Mouse (Mus musculus): ENCODE data around the gene Usp37.
A peak's percentile ranks its signal among the peaks of the same experiment; 100 is the strongest.

Usp37 gene

DNA sequence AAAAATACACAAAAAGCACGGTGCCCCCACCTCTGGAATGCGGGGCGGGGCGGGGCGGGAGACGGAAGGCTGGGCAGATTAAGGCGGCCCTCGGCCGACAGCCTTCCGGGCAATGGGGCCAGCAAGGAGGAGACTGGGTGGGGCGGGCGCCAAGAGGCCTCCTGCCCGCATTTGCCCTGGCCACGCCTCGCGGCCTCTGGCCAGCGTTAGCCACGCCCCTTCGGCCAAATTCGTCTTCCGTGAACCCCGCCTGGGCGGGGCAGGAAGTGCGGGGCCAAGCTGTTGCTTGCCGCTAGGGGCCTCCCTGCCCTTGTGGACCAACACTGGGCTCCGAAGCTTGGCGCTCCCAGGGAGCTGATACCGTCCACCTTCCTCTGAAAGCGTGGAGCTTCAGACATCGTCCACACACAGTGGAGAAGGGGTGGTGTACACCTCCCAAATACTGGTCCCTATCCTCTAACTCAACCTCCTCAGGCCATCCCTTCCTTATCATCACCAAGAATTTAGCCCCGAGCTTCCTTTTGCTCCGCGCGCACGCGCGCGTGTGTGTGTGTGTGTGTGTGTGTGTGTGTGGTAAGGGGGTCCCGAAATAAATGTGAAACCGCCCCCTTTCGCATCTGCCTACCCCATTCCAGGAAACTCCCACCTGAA is 146.7 kb downstream of the Usp37 start:
- DNase-seq, result peak; percentile 99 to 100

DNA sequence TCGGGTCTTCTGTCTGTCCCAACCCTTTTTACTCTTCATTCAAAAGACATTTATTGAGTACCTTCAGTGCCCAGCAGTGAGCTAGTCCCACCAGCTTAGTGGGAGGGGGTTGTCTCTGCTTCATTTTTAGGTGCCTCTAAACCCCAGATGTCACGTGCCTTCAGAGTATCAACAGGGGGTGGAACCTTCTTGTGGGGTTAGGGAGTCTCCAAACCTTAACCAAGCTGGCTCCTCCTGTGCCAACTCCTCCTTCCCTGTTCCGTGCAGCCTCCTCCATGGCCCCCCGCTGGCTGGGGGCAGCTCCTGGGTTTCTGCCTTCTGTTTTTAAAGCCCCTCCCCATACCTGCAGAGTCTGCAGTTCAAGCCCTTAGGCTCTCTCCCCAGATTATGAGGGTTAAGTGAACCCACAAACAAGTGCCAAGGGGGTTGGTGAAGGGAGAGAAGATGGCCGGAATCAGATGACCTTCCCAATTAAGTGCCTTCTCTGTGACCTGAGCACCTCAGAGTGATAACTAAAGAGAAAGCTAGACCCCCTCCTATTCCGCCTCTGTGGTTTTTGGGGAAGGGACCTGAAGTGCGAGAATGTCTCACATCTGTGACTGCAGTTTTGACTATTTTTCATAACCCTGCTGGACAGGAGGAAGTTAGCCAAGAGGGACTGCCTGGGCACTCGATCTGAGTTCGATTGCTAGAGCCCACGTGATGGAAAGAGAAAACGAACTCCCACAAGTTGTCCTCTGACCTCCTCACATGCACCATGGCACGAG is 147.4 kb downstream of the Usp37 start:
- DNase-seq, result peak; percentile 35 to 41

DNA sequence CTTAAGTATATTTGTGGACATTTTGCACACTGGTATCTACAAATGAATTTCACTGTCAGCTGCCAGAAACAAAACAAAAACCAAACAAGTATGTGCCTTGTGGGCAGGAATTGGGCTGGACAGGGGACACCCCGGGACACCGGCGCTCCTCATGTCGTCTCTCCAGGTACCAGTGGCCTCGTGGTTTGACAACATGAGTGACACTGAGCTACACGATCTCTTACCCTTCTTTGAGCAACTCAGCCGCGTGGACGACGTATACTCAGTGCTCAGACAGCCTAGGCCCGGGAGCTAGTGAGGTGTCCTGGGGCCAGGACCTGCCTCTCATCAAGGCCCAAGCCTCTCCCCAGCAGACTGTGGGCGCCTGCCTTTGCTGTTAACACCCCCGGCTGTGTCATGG is 148.8 kb downstream of the Usp37 start:
- DNase-seq, result no peak

DNA sequence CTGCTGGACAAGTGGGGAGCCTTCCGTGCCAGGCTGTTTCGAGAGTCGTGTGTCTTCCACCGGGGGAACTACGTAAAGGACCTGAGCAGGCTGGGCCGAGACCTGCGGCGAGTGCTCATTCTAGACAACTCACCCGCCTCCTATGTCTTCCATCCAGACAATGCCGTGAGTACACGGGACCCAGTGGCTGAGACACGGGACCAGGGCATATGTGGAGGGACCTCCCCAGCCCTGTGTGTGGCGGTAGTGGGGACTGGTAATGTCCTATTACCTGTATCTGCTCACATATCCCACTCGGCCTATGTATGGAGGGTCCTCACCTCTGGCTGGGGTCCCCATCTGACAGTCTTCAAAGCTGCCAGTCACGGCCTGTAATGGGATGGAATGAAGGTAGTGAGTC is 149.2 kb downstream of the Usp37 start:
- DNase-seq, result no peak

DNA sequence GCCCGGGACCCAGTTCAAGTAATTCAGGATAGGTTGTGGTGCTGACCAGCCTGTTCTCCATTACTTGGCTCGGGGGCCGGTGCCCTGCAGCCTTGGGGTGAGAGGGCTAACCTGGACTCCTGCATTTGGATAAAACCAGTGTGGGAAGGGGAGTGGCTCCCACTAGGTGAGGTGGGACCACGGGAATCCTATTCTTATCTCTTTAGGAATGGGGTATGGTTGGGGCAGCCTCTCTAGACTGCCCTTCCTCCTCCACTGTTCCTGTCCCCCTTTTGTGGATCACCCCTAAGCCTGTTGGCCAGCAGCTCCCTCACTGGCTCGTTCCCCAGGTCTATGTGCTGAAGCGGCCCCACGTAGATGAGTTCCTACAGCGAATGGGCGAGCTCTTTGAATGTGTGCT is 149.8 kb downstream of the Usp37 start:
- DNase-seq, result no peak

DNA sequence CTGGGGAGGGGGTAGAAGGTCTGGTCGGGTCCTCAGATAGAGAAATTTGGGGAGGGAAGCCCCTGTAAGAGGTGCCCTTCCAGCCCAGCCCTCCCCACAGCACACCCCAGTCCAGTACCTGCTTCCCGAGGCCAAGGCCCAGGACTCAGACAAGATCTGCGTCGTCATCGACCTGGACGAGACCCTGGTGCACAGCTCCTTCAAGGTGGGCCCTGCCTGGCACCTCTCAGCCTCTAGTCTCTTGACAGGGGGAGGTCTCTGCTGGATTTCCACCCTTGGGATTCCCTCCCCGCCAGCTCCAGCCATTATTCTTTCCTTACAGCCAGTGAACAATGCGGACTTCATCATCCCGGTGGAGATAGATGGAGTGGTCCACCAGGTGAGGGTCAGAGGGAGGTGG is 150.4 kb downstream of the Usp37 start:
- no peak for DNase-seq

DNA sequence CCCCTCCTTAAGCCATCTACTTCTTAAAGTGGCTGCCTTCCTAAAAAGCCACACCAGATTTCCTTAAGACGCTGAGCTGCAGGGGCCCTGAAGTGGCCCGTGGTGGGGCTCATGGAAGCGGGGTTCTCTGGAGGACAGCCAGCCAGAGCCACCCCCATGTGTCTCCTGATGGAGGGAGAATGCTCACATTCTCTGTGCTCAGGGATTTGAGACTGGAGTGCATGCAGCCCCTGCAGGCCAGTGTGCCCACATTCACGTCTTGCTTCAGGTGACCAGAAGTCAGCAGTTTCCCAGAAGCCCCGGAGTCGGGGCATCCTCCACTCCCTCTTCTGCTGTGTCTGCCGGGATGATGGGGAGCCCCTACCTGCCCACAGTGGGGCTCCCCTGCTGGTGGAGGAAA is 151.1 kb downstream of the Usp37 start:
- DNase-seq, result no peak

DNA sequence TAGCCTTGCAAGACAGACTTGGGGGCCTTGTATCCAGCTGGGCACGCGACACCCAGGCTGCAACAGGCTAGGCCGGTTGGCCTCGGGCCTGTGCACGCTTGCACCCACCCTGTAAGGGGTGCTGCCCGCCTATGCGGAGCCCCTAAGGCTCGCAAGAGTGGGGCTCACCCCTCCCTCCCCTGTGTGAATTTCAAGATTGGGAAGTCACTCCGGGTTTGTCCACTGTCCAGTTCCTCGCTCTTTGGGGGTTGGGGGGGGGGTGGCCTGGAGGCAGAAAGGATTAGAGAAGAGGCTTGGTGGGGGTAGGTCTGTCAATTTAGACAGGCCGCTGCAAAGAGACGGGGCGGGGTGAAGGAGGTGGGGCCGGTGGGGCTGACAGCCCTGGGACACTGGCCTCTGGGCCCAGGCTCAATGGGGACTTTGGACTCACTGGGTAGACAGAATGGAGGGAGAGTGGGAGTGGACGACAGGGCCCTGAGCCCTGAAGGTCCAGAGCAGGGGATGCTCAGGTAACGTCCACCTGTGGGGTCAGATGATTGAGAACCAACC is 151.6 kb downstream of the Usp37 start:
- no peak for DNase-seq

DNA sequence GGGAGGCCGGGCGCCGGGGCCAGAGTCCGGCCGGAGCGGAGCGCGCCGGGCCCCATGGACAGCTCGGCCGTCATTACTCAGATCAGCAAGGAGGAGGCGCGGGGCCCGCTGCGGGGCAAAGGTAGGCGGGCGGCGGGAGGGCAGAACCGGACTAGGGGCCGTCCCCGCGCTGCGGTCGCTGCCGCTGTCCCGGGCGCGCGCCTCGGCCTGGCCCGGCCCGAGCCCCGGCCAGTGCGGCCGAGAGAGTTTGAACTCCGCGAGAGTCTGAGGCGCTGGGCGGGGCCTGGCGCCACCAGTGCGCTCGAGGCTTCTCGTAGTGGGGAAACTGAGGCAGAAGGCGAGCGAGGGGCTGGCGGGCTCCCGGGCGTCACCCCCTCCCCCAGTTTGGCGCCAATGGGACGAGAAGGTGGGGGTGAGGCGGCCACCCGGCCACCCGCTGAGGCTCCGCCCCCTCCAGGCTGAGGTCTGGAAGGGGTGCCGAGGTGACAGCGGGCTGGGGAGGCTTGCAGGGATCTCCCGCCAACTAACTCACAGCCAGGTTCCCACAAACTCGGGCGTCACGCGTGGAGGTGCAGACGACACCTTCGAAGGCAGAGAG is 152.1 kb downstream of the Usp37 start:
- peak; percentile 84 to 85 for DNase-seq

DNA sequence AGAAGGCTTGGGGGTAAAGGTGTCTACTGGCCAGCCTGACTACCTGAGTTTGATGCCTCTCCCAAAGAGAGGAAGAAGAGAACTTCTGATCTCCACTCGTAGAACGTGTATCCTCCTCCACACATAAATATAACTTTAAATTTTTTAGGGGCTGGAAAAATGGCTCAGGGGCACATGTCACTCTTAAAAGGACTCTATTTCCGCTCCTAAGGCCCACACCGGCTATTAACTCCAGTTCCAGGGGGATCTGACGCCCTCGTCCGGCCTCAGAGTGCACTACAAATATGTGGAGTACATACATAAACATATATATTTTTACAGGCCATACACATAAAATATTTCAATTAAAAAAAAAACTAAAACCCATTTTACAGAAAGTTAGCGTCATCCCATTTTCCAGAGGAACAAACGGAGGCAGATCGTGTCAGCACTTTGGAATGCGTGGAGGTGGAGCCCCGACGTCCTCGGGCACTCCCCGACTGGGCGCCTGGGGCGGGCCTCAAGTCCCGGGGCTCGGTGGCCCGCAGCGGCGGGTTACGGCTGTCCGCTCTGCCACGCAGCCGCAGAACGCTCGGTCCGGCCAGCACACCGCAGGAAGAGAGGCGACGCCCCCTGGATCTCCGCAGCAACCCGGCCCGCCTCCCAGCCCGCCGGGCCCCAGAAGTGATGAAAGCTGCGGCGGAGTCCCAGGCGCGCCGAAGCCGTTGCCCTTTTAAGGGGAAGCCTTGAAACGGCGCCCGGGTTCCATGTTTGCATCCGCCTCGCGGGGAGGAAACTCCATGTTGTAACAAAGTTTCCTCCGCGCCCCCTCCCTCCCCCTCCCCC is 152.9 kb downstream of the Usp37 start, which contains the start of gene Ctdsp1:
Gene Ctdsp1, plus strand, starts transcription at position 586 of the 825 bp plus-strand sequence.
- peak; percentile 99 for DNase-seq

DNA sequence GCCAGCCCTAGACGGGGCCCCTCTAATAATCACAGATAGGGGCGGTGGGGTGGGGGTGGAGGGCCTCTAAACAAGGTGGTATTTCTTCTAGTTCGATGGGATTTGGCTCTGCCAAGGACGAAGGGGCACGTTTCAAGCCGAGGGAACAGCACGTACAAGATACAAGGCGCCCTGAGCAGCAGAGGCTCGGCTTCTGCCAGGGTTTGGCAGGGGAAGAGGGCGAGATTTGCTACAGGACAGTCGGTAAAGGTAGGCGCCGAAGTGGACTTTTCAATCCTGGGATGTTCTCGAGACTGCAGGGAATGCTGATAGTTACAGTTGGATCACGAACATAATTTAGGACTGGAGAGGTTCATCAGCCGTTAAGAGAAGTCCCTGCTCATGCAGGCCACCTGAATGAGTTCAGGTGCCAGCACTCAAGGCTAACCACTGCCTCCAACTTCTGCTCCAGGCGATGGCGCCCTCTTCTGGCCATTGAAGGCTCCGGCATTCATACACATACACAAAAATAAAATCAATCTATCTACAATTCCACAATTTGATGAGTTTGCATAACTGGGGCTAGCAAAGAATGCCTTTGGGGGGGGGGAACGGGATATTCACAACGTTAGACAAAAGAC is 153.7 kb downstream of the Usp37 start:
- peak; percentile 77 to 84 for DNase-seq

DNA sequence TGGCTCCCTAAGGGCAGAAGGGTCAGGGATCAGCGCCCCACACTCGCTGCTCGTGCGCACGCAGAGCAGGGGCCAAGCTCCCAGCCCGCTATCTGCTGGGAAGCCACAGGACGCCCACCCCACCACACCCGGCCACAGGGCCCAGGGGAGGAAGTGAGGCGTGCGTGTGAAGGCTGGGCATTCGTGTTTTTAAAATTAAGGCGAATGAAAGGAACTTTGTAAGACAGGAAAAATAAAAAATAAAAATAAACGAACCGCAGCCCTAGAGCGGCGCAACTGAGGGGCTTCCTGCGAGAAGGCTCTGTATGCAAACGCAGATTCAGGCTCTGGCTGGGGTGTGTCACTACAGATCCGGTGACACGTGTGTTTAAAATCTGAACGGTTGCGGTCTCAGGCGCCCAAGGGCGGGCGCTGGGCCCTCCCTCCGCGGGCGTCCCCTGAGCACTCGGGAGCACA is 154.2 kb downstream of the Usp37 start:
- peak; percentile 67 to 75 for DNase-seq

DNA sequence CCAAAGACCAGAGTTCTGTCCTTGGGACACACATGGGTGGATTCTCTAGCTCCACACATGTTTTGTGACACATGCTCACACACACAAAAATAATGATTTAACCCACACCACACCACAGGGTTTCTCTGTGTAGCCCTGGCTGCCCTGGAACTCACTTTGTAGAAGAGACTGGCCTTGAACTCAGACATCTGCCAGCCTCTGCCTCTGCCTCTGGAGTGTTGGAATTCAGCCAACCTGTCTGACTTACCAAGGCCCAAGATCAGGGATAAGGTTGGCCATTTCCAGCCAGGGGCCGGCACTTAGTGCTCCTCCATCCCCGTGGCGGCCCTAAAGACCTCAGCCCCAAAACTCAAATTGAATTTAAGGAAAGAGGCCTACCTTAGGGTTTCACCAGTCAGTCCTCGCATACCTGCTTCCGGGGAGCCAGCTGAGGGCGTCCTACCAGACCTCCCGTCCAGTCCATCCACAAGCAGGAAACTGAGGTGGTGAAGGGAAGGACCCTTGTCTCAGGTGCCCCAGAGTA is 155.6 kb downstream of the Usp37 start:
- DNase-seq, result no peak

DNA sequence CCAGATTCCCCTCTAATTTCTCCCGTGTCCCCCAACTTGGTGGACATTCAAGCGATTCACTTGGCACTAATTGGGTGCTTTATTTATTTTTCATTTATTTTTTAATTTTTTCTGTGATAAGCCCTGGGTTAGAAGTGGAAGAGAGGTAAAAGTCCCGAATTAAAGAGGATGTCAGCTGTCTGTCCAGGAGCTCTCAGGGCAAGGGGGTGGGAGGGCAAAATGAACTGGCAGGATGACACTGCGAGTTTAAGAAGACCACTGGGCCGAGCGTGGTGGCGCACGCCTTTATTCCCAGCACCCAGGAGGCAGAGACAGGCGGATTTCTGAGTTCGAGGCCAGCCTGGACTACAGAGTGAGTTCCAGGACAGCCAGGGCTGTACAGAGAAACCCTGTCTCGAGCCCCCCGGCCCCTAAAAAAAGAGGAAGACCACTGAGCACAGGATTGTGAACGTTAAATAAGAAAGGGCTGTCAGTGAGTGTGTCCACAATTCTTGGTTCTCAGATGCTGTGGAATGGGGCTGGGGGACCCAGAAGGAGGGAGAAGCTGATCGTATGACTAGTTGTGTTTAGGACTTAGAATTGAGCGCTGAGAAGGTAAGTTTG is 156.6 kb downstream of the Usp37 start:
- DNase-seq, result no peak

DNA sequence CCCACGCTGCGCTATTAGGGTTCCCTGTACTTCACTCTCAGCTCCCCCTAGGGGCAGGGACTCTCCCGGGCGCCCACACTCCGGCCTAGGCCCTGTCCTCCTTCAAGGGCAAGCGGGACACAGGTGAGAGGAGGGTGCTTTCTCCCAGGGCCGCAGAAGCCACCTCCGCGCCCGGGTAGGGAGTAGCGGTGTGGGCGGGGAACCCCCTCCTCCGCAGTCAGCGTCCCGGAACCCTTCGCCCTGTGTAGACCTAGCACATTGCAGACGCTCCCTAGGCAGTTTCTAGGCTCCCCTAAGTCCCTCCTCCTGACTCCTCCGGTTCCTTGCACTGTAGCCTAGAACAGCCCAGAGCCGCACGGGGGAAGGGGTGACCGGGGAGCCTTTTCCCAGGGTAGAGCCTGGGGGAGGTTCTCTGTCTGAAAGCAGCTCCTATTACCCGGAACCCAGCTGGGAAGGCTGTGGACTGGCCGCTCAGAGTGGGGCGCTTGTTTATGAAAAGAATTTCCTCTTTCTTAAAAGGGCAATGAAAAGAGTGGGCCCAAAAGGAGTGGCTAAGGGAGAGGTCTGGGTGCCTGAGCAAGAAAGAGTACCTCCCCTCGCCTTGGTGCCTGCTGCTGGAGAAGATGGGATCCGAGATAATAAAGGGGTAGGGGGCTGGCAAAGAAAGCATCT is 157.2 kb downstream of the Usp37 start:
- DNase-seq, result peak; percentile 95 to 96

DNA sequence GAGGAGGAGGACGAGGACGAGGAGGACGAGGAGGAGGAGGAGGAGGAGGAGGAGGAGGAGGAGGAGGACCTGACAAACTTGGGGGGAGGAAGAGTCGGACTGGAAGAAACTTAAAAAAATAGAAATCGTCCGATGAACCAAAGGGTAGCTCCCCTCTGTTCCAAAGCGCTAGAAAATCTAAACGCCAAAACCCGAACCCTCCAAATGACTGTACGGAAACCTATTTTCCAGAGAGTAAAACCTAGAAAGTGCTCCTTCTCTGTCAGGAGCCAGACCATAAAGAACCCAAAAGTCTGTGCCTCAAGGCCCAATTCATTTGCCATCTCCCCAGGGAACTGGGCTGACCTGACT is 157.7 kb downstream of the Usp37 start:
- DNase-seq, result no peak

DNA sequence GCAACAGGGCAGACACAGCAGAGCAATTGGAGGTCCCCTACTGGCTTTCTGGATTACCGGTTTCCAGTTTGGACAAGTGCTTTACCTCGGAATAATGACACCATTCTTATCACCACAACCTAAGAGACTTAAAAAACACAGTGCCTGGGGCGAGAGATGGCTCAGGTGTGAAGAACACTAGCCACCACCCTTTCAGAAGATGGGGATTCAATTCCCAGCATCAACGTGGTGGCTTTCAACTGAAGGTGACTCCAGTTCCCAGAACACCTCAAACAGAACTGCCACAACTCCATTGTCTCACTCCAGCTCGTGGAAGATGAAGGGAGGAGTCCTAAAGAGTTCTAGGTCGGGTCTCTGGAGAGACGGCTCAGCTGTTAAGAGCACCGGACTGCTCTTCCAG is 158.6 kb downstream of the Usp37 start:
- DNase-seq, result no peak

Measured in lung, adult 18-20 months (tissue).